In genomic region chr1:110489372-110489771, GRCm38 (mm10) we compare ENCODE assay signal across 21 mouse cellular contexts.
DNase-seq lines count a peak whose midpoint lies in the region; ATAC-seq and TF ChIP-seq lines count a peak whose summit lies in the region.
"Had no signal": no experiment of that assay in that cellular context is flagged by ENCODE, and none has a peak within 500 bp of the region (broad histone marks: within the 10 kb centered on the region; RNA-seq: fewer than 3 reads in every experiment).

No protein-coding gene starts in this region.

- 63% methylated on average over 1 of the region's 1 CpGs for WGBS in embryonic facial prominence, embryonic 14.5 days
- 87% methylated on average over 1 of the region's 1 CpGs for WGBS in embryonic facial prominence, embryonic 10.5 days

- TF ChIP-seq CTCF in left cerebral cortex, adult 2 months (IDR thresholded peaks at IDR 0.05), result peak; percentile 28

- no peak for ATAC-seq in embryonic facial prominence, embryonic 14.5 days (ENCODE audit: low read depth)
- ATAC-seq: activated CD4-positive, CD25-positive, alpha-beta regulatory T cell, adult 4 months; midbrain, embryonic 16.5 days had no signal

- no peak overlapping the region for H3K4me2 ChIP-seq in embryonic facial prominence, embryonic 14.5 days (ENCODE audit: low read depth, low read length)
- H3K4me2 ChIP-seq: embryonic facial prominence, embryonic 12.5 days; heart, embryonic 11.5 days; hindbrain, embryonic 13.5 days had no signal

- no peak overlapping the region for H3K9ac ChIP-seq in embryonic facial prominence, embryonic 14.5 days (ENCODE audit: low read depth, low read length)
- H3K9ac ChIP-seq: embryonic facial prominence, embryonic 12.5 days; hindbrain, embryonic 13.5 days; liver, embryonic 14.5 days had no signal

- peak; percentile 19 for DNase-seq in embryonic facial prominence, embryonic 14.5 days (ENCODE audit: low spot score)
- DNase-seq in embryonic facial prominence, embryonic 10.5 days (ENCODE audit: low spot score), result no peak
- DNase-seq in left cerebral cortex, adult 2 months (ENCODE audit: extremely low spot score in 1 of 2, low spot score in 2 of 2), result no peak
- DNase-seq in left cerebral cortex, adult 8-10 months (ENCODE audit: low spot score in 2 of 2), result no peak
- DNase-seq in 416B (ENCODE audit: low read depth), result peak; percentile 12
- peak; percentile 9 for DNase-seq in adipocyte (ENCODE audit: low spot score)
- DNase-seq in ovary, postnatal 10 days (ENCODE audit: low spot score), result no peak
- DNase-seq in right cerebral cortex, adult 18-20 months, result no peak
- DNase-seq: adrenal gland, postnatal 25 days; cerebellum, adult 9-10 months; heart, postnatal 14 days; kidney, postnatal 36 days; layer of hippocampus, adult 9-11 months; lung, postnatal 10 days; thymus, postnatal 36 days had no signal

- intact Hi-C loops in left cerebral cortex, adult 2 months (cut with DNase I), result no loop called here

- no peaks in the 10 kb centered on the region for H3K27me3 ChIP-seq in embryonic facial prominence, embryonic 14.5 days (replicated peaks; ENCODE audit: control insufficient read depth, insufficient read depth, low read length)
- H3K27me3 ChIP-seq in embryonic facial prominence, embryonic 10.5 days (replicated peaks; ENCODE audit: low read depth, poor library complexity, severe bottlenecking), result no peaks in the 10 kb centered on the region
- H3K27me3 ChIP-seq: embryonic facial prominence, embryonic 12.5 days; hindbrain, embryonic 13.5 days had no signal

- no peak overlapping the region for H3K4me3 ChIP-seq in embryonic facial prominence, embryonic 14.5 days (ENCODE audit: low read depth, low read length)
- H3K4me3 ChIP-seq in embryonic facial prominence, embryonic 10.5 days, result no peak overlapping the region
- no peak overlapping the region for H3K4me3 ChIP-seq in left cerebral cortex, adult 2 months
- H3K4me3 ChIP-seq: embryonic facial prominence, embryonic 12.5 days; hindbrain, embryonic 13.5 days had no signal

- no peaks in the 10 kb centered on the region for H3K9me3 ChIP-seq in embryonic facial prominence, embryonic 14.5 days (ENCODE audit: control insufficient read depth, low read length)
- no peaks in the 10 kb centered on the region for H3K9me3 ChIP-seq in embryonic facial prominence, embryonic 10.5 days
- H3K9me3 ChIP-seq: embryonic facial prominence, embryonic 12.5 days; hindbrain, embryonic 13.5 days had no signal

- no peaks in the 10 kb centered on the region for H3K36me3 ChIP-seq in embryonic facial prominence, embryonic 14.5 days (ENCODE audit: control insufficient read depth, insufficient read depth, low read length)
- H3K36me3 ChIP-seq in embryonic facial prominence, embryonic 10.5 days (replicated peaks), result no peaks in the 10 kb centered on the region
- H3K36me3 ChIP-seq: embryonic facial prominence, embryonic 12.5 days; hindbrain, embryonic 13.5 days had no signal

- no peaks in the 10 kb centered on the region for H3K4me1 ChIP-seq in embryonic facial prominence, embryonic 14.5 days (ENCODE audit: control insufficient read depth, insufficient read depth, low read length)
- no peaks in the 10 kb centered on the region for H3K4me1 ChIP-seq in embryonic facial prominence, embryonic 10.5 days
- H3K4me1 ChIP-seq: embryonic facial prominence, embryonic 12.5 days; hindbrain, embryonic 13.5 days had no signal

- H3K27ac ChIP-seq in embryonic facial prominence, embryonic 14.5 days (replicated peaks; ENCODE audit: low read depth, low read length), result no peak overlapping the region
- H3K27ac ChIP-seq in embryonic facial prominence, embryonic 10.5 days (replicated peaks), result no peak overlapping the region
- no peak overlapping the region for H3K27ac ChIP-seq in left cerebral cortex, adult 2 months
- H3K27ac ChIP-seq: embryonic facial prominence, embryonic 12.5 days; hindbrain, embryonic 13.5 days; liver, embryonic 14.5 days had no signal

Comparison
In these comparisons a context has a peak if more than half of its experiments do, and no peak if none do; other contexts are left out.
1. DNase-seq: peak in embryonic facial prominence, embryonic 14.5 days (single experiment), 416B (single experiment) and adipocyte (single experiment); none in embryonic facial prominence, embryonic 10.5 days (single experiment), left cerebral cortex, adult 2 months (0 of 2), left cerebral cortex, adult 8-10 months (0 of 2), ovary, postnatal 10 days (single experiment) and right cerebral cortex, adult 18-20 months (single experiment).